10 mouse cellular contexts compared by ENCODE assay signal in the genomic region with DNA sequence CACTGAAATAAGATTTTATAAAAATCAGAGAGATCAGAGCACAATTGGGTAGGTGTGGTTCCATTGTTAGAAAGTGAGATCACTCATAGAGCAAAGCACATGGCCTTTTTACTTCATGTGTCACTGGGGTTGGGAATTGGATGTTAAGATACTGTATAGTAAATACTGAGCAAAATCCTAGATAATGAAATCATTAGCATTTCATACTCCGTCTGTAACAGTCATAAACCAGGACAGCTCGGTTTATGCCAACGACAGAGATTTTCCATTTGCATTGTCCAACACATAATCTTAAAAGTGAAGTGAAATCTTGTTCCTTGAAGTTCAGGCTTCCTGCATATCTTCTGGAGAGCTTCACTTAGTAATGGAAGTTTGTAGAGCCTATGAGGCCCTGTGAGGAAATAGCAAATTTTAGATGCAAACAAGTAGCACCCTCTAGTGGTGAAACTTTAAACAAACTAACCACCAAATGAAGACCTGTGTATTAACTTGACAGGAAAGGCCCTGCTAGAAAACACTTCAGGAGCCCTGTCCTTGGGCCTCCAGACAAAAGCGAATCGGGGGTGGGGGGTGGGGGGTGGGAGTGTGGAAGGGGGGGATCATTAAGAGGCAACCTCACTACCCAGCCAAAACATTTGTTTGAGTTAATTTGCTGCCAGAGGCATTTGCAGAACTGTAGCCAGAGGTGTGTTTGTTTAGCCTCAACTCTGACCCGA.
DNase-seq lines count a peak whose midpoint lies in the region; ATAC-seq and TF ChIP-seq lines count a peak whose summit lies in the region.
"Had no signal": no experiment of that assay in that cellular context is flagged by ENCODE, and none has a peak within 500 bp of the region (broad histone marks: within the 10 kb centered on the region; RNA-seq: fewer than 3 reads in every experiment).

No protein-coding gene starts in this region.

- H3K9ac ChIP-seq in hindbrain, embryonic 11.5 days (ENCODE audit: low read depth, low read length): no peak overlapping the region
- no peak overlapping the region for H3K9ac ChIP-seq in intestine, embryonic 15.5 days
- no peak overlapping the region for H3K9ac ChIP-seq in midbrain, embryonic 15.5 days
- H3K9ac ChIP-seq: embryonic facial prominence, embryonic 15.5 days had no signal

- H3K27me3 ChIP-seq in hindbrain, embryonic 11.5 days (ENCODE audit: control insufficient read depth, insufficient read depth, low read length): no peaks in the 10 kb centered on the region
- H3K27me3 ChIP-seq in hindbrain, embryonic 10.5 days (ENCODE audit: insufficient read depth, poor library complexity, severe bottlenecking): no peaks in the 10 kb centered on the region
- no peaks in the 10 kb centered on the region for H3K27me3 ChIP-seq in G1E (ENCODE audit: insufficient read depth, low read length)
- H3K27me3 ChIP-seq in intestine, embryonic 15.5 days (replicated peaks): no peaks in the 10 kb centered on the region
- no peaks in the 10 kb centered on the region for H3K27me3 ChIP-seq in midbrain, embryonic 15.5 days (replicated peaks)

- no peaks in the 10 kb centered on the region for H3K36me3 ChIP-seq in hindbrain, embryonic 11.5 days (ENCODE audit: control insufficient read depth, insufficient read depth, low read length)
- H3K36me3 ChIP-seq in hindbrain, embryonic 10.5 days: no peaks in the 10 kb centered on the region
- no peaks in the 10 kb centered on the region for H3K36me3 ChIP-seq in G1E (replicated peaks)
- H3K36me3 ChIP-seq in intestine, embryonic 15.5 days: no peaks in the 10 kb centered on the region
- H3K36me3 ChIP-seq in midbrain, embryonic 15.5 days (replicated peaks): no peaks in the 10 kb centered on the region
- H3K36me3 ChIP-seq: embryonic facial prominence, embryonic 15.5 days had no signal

- H3K4me1 ChIP-seq in hindbrain, embryonic 11.5 days (replicated peaks; ENCODE audit: control insufficient read depth, insufficient read depth, low read length): no peaks in the 10 kb centered on the region
- H3K4me1 ChIP-seq in hindbrain, embryonic 10.5 days (replicated peaks): no peaks in the 10 kb centered on the region
- H3K4me1 ChIP-seq in G1E (ENCODE audit: insufficient read depth, low read depth, low read length): no peaks in the 10 kb centered on the region
- H3K4me1 ChIP-seq in intestine, embryonic 15.5 days (replicated peaks): no peaks in the 10 kb centered on the region
- no peaks in the 10 kb centered on the region for H3K4me1 ChIP-seq in midbrain, embryonic 15.5 days
- H3K4me1 ChIP-seq: embryonic facial prominence, embryonic 15.5 days had no signal

- TF ChIP-seq CTCF in G1E (IDR thresholded peaks at IDR 0.05; ENCODE audit: low read depth, low read length): 0 out of 2 replicates have a peak, but pooled peaks have one; percentile 19

- WGBS in hindbrain, embryonic 11.5 days: 53% methylated on average over 6 of the region's 6 CpGs
- WGBS in hindbrain, embryonic 10.5 days: 55% methylated on average over 6 of the region's 6 CpGs
- WGBS in intestine, embryonic 15.5 days: 41% methylated on average over 6 of the region's 6 CpGs
- WGBS in midbrain, embryonic 15.5 days: 52% methylated on average over 6 of the region's 6 CpGs

- no peak overlapping the region for H3K4me3 ChIP-seq in hindbrain, embryonic 11.5 days (ENCODE audit: low read depth, low read length)
- no peak overlapping the region for H3K4me3 ChIP-seq in hindbrain, embryonic 10.5 days
- no peak overlapping the region for H3K4me3 ChIP-seq in G1E (ENCODE audit: low read depth, low read length)
- no peak overlapping the region for H3K4me3 ChIP-seq in intestine, embryonic 15.5 days (replicated peaks)
- no peak overlapping the region for H3K4me3 ChIP-seq in midbrain, embryonic 15.5 days
- H3K4me3 ChIP-seq: embryonic facial prominence, embryonic 15.5 days; myocyte had no signal

- ATAC-seq in hindbrain, embryonic 11.5 days (ENCODE audit: low FRiP score): peak; percentile 69; the same call in 1 of the 2 replicates
- ATAC-seq in G1E (ENCODE audit: extremely low read depth, insufficient number of reproducible peaks, low FRiP score, poor library complexity, severe bottlenecking): no peak
- ATAC-seq in intestine, embryonic 15.5 days: peak; percentile 65
- peak; percentile 86 for ATAC-seq in midbrain, embryonic 15.5 days (replicated peaks)

- H3K9me3 ChIP-seq in hindbrain, embryonic 11.5 days (ENCODE audit: control insufficient read depth, low read length): no peaks in the 10 kb centered on the region
- no peaks in the 10 kb centered on the region for H3K9me3 ChIP-seq in hindbrain, embryonic 10.5 days
- H3K9me3 ChIP-seq in G1E (replicated peaks): no peaks in the 10 kb centered on the region
- H3K9me3 ChIP-seq in intestine, embryonic 15.5 days: no peaks in the 10 kb centered on the region
- H3K9me3 ChIP-seq in midbrain, embryonic 15.5 days: no peaks in the 10 kb centered on the region
- H3K9me3 ChIP-seq: embryonic facial prominence, embryonic 15.5 days had no signal

- no peak overlapping the region for H3K27ac ChIP-seq in hindbrain, embryonic 11.5 days (ENCODE audit: low read depth, low read length)
- H3K27ac ChIP-seq in hindbrain, embryonic 10.5 days: no peak overlapping the region
- H3K27ac ChIP-seq in intestine, embryonic 15.5 days: no peak overlapping the region
- no peak overlapping the region for H3K27ac ChIP-seq in midbrain, embryonic 15.5 days
- H3K27ac ChIP-seq: embryonic facial prominence, embryonic 15.5 days had no signal

- DNase-seq in hindbrain, embryonic 11.5 days (ENCODE audit: low spot score): peak; percentile 72
- DNase-seq in hindbrain, embryonic 10.5 days (ENCODE audit: low spot score): no peak
- DNase-seq in G1E (ENCODE audit: low spot score): peak; percentile 4
- peak; percentile 14 to 62 for DNase-seq in cerebellum, postnatal 14 days
- no peak for DNase-seq in frontal cortex, postnatal 10 days (ENCODE audit: low spot score in 2 of 2)
- DNase-seq in urinary bladder, postnatal 14 days (ENCODE audit: low spot score): no peak

- H3K4me2 ChIP-seq in hindbrain, embryonic 11.5 days (replicated peaks; ENCODE audit: low read depth, low read length): no peak overlapping the region
- no peak overlapping the region for H3K4me2 ChIP-seq in intestine, embryonic 15.5 days (replicated peaks)
- no peak overlapping the region for H3K4me2 ChIP-seq in midbrain, embryonic 15.5 days
- H3K4me2 ChIP-seq: embryonic facial prominence, embryonic 15.5 days had no signal

Comparison
In these comparisons a context has a peak if more than half of its experiments do, and no peak if none do; other contexts are left out.
1. DNase-seq: peak in hindbrain, embryonic 11.5 days (single experiment), G1E (single experiment) and cerebellum, postnatal 14 days (2 of 2); none in hindbrain, embryonic 10.5 days (single experiment), frontal cortex, postnatal 10 days (0 of 2) and urinary bladder, postnatal 14 days (single experiment).